Mouse (Mus musculus) heart, adult 10 weeks (tissue): Measurements from ENCODE around the gene Dcst1. TPM values are rescaled to one million over a fixed set of nuclear protein-coding genes. Genes with fewer than 3 reads are reported as not detected.

Experiments
- polyA plus RNA-seq: library from polyadenylated mRNA; stranded (reverse); fragments of 350-450 nt; fragmentation: Illumina TruSeq; extraction: RNeasy Lipid Tissue Mini Kit (QIAGEN cat#74804); gene quantifications from one replicate; pipeline ENCODE4 v1.2.3, GENCODE M21; 2014; ENCODE audit warnings: low read depth, low replicate concordance

Gene Dcst1
- not detected for polyA plus RNA-seq

GRCm38 (mm10) chr3:89365153-89365485 is at the start of gene Dcst1:
Gene Dcst1, minus strand, starts transcription at chr3:89365253.

DNA sequence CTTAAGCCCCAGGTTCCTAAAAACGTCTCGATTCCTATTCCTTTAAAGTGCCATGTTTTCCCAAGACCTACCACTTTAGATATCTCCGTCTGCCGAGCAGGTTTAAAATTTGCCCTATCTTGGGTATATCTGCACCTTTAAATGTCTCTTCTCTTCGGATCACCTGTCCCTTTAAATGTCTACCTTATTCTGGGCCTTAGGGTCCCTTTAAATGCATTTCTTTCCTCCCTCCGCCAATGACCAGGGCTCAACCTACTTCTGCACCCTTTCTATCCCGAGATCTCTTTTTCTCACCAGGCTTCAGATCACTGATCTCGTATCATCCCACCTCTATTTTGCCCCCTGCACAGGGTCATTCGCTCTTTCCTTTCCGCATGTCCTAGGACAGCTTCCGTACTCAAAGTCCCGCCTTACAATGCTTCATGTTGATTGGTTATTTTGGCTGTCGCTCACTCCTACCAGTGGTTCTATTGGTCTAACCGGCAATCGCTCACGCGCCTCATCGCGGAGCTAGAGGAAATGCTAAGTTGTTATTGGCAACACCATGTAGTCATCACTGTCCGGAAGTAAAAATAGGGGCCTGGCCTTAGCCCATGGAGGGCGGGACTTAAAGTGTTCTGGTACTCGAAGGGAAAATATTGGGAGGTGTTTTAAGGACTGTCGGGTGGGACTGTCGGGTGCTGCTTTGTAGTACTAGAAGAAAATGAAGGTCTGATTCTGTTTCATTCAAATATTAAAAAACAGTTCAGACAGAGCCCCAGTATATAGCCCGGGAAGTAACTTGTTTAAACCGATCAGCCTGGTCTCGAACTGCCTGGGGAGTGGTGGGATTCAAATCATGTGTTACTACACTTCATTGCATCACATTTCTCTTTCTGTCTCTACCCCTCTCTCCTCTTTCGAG is 46.7 kb upstream of the Dcst1 start, which contains the start of gene Flad1:
Gene Flad1, minus strand, starts transcription at position 381 of the 904 bp plus-strand sequence.

DNA sequence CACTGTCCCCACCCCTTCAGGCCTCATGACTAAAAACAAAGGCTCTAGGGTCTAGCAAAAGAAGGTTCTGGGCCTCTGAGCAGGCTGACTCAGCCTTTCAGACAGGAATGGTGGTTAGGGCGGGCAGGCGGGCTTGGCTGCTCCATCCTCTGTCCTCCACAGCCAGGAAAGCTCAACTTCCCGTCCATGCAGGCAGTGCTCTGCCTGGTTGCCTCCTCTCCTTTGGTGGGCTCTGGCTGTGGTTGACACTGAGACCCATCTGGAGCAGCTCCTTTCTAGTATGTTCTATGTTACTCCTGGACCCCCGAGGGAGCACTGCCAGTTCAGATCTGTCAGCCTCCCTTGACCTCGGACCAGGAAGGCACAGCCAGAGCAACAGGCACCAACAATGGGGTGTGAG is 37.6 kb upstream of the Dcst1 start, which contains the start of gene Lenep:
Gene Lenep, minus strand, starts transcription at position 101 of the 400 bp plus-strand sequence.

DNA sequence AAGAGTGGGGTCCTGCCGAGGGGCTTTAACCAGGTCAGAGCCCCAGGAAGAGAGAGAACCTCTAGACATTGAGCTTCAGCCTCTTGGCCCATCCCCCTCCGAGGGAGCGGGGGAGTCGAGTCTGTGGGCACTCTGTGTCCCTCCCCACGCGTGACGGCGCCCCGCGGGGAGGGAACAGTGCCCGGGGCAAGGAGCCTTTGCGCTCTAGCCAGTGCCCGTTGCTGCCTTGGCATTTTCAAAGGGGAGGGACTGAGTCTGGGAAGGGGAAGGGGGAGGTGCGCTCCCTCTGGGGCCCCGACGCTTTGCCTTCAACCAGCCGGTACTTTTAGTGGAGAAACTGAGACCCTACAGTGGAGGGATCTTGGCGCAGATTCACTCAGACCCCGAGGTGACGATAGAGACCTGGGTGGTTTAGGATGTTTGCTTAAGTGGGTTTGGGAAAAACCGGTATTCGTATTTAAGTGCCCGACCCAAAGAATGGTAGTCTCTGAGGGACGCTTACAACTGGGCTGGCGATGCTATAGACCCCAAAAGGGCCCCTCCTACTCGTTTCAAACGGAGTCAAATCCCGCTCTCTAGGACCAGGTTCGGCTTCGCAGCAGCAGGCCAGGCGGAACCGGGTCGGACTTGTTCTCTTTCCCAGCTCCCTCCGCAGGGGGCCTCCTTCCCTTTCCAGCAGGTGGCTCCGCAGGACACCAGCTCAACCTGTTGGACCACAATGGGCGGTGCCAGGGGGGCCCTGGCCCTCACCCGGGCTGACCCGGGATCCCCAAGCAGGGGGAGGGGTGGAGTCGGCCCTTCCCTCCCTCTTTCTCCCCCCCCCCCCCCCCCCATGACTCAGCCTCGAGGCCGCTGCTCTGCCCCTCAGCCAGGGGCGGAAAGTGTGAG is 29.2 kb upstream of the Dcst1 start, which contains the start of gene Zbtb7b:
Gene Zbtb7b, minus strand, starts transcription at position 771 of the 888 bp plus-strand sequence.

DNA sequence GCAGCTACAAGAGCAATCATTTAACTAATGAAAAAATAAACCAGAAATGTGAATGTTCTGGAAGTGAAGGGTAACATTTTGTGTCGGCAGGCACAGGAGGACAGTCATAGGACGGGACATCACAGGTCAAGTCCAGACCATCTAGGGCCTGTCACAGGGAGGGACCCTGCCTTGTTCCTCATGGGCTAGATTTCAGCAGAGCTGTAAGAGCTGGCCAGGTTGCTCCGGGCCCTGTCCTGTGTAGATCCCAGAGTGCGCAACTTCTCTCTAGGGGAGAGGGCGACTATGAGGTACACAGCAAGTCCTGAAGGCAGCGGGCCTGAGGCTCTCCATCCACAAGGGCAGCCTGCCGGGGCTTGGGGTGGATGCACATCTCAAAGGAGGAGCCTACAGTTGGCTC is 3.4 kb downstream of the Dcst1 start, which contains the start of gene Dcst2:
Gene Dcst2, plus strand, starts transcription at position 301 of the 400 bp plus-strand sequence.

GRCm38 (mm10) chr3:89349869-89350501 is 15.1 kb downstream of the Dcst1 start, which contains the start of gene Adam15:
Gene Adam15, minus strand, starts transcription at chr3:89349996.

DNA sequence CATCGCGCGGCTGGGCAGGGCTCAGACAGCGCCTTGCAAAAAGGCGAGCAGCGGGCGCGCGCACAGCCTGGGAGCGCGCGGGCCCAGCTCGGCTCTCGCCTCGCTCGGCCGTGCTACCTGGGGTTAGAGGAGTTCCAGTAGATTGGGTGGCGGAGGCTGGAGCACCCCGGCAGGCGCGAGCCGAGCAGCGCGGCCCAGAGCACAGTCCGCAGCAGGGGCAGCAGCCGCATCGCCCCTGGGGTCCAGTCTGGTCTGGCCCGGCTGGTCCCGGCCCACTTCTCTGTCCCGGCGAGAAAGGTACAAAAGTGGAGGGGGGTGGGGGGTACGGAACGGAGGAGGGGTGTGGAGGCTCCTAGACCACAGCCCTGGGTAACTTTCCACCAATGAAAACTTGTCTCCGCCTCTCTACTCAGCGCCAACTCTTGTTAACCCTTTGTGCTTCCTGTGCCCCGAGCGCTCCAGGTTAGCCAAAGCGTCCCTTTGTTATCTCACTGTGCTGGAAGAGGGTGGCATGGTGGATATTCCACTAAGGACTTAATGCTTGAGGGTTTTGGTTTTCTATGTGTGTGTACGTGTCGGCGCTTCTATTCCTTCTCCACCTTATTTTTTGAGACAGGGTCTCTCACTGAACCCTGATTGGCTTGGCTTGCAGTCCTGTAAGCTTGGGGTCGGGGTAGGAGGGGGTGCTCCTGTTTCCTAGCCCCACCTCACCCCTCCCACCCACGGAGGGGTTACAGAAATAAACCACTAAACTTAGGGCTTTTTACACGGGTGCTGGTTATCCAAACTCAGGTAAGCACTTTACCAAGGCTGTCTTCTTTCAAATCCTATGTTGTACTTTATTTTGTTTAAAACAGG is 27.1 kb downstream of the Dcst1 start, which contains the start of gene Efna4:
Gene Efna4, minus strand, starts transcription at position 308 of the 858 bp plus-strand sequence.

DNA sequence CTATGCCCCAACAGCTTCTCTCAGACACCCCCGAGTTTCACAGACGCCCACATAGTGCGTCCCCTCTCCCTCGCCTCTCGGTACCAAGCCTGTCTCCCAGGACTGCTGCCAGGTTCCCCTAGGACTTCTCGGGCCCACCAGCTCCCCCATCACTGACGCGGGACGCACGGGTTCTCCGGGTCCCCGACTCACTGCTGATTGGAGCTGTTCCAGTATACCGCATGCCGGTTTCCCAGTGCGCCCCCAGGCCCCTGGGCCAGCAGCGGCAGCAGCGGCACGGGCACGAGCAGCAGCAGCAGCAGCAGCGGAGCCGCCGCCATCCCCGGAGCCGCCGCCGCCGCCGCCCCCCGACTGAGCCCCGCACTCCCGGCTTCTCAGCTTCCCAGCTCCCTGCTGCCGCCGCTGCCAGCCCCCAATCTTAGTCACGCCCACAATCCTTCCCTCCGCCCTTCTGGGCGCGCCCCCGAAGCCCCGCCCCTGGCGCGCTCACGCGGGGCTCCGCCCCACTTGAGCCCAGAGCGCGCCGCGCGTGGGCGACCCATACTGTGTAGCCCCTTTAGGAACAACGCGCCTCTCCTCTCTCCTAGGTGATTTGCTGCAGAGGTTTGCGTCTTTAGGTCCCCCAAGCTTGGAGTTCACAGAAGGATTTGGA is 42.4 kb downstream of the Dcst1 start, which contains the start of gene Efna3:
Gene Efna3, minus strand, starts transcription at position 452 of the 652 bp plus-strand sequence.

Other genes starting within 250 kb of the Dcst1 start
- gene Pklr, start 229.1 kb downstream of the Dcst1 start, polyA plus RNA-seq, result not detected
- gene Hcn3, start 205.1 kb downstream of the Dcst1 start, polyA plus RNA-seq, result 0.73 TPM
- 30.6 TPM for gene Clk2, start 200.5 kb downstream of the Dcst1 start, polyA plus RNA-seq
- gene Scamp3, start 187.8 kb downstream of the Dcst1 start, polyA plus RNA-seq, result 52.7 TPM
- gene Fam189b, start 182.1 kb downstream of the Dcst1 start, polyA plus RNA-seq, result 5.2 TPM
- 17.9 TPM for gene Gba, start 162.3 kb downstream of the Dcst1 start, polyA plus RNA-seq
- gene Thbs3, start 150.1 kb downstream of the Dcst1 start, polyA plus RNA-seq, result 12.0 TPM
- 78.4 TPM for gene Mtx1, start 138.2 kb downstream of the Dcst1 start, polyA plus RNA-seq
- gene Muc1, start 136.2 kb downstream of the Dcst1 start, polyA plus RNA-seq, result 0.18 TPM
- gene Krtcap2, start 119.3 kb downstream of the Dcst1 start, polyA plus RNA-seq, result 57.1 TPM
- gene Trim46, start 118.9 kb downstream of the Dcst1 start, polyA plus RNA-seq, result 1.0 TPM
- 48.2 TPM for gene Dpm3, start 105.9 kb downstream of the Dcst1 start, polyA plus RNA-seq
- 42.9 TPM for gene Slc50a1, start 94.7 kb downstream of the Dcst1 start, polyA plus RNA-seq
- gene Efna1, start 84.1 kb downstream of the Dcst1 start, polyA plus RNA-seq, result 33.4 TPM
- gene Efna3, start 42.3 kb downstream of the Dcst1 start, polyA plus RNA-seq, result not detected
- 0.37 TPM for gene Efna4, start 27.2 kb downstream of the Dcst1 start, polyA plus RNA-seq
- gene Adam15, start 15.3 kb downstream of the Dcst1 start, polyA plus RNA-seq, result 92.6 TPM
- not detected for gene Dcst2, start 3.3 kb downstream of the Dcst1 start, polyA plus RNA-seq
- 25.7 TPM for gene Zbtb7b, start 29.5 kb upstream of the Dcst1 start, polyA plus RNA-seq
- not detected for gene Lenep, start 37.5 kb upstream of the Dcst1 start, polyA plus RNA-seq
- gene Flad1, start 46.6 kb upstream of the Dcst1 start, polyA plus RNA-seq, result 50.8 TPM
- gene Cks1b, start 53.1 kb upstream of the Dcst1 start, polyA plus RNA-seq, result 3.8 TPM
- 27.3 TPM for gene Shc1, start 53.2 kb upstream of the Dcst1 start, polyA plus RNA-seq
- gene Pygo2, start 65.0 kb upstream of the Dcst1 start, polyA plus RNA-seq, result 19.0 TPM
- gene Pbxip1, start 71.5 kb upstream of the Dcst1 start, polyA plus RNA-seq, result 78.1 TPM
- 19.8 TPM for gene Pmvk, start 89.3 kb upstream of the Dcst1 start, polyA plus RNA-seq
- 1.3 TPM for gene Kcnn3, start 154.9 kb upstream of the Dcst1 start, polyA plus RNA-seq